Comparison of ENCODE assay signal across 1 mouse cellular context in the genomic region with DNA sequence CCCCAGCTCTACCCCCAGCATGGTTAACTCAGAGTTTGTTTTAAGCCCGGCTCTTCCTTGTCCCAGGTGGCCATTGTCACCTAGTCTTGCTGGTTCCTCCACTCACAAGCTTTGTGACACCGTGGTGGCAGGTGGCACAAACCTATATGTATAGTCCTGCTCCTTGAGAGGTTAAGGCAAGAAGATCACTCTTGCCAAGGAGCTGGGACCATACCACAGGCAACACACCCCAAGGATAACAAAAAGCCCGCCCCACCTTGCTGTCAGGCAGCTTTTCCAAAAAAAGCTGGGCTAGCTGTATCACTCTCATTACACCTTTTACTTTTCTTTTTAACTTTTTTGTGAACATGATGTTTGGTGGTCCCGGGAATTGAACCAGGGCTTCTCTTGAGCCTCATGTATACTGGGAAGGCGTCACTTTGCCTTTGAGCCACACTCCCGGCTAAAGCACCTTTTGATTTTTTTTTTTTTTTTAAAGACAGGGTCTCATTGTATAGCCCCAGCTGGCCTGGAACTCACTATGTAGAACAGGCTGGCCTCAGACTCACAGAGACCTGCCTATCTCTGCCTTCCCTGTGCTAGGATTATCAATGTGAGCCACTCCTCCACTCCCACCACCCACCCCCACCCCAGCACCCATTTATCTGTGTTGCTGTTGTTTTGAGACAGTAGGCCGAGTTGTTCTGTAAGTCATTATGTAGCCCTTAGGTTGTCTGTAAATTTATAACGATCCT.
TF ChIP-seq lines count a peak whose summit lies in the region.

No protein-coding gene starts in this region.

TF ChIP-seq in MEL, 35 proteins besides CTCF, POLR2A, EP300 and RAD21 (continued from another document):
- 0 out of 2 replicates have a peak, but pooled peaks have one; percentile 37 for TF ChIP-seq MAZ (IDR thresholded peaks at IDR 0.05; ENCODE audit: low read depth, low read length)
- peak; percentile 50 for TF ChIP-seq TBP (IDR thresholded peaks at IDR 0.05; ENCODE audit: low read depth, low read length)
- TF ChIP-seq GATA1 (IDR thresholded peaks at IDR 0.05; ENCODE audit: low read depth, low read length): no peak
